Mouse (Mus musculus): ENCODE measurements at regions not wholly inside any gene's neighbourhood (a gene's known extent, or its start where the extent isn't known, plus 50 kb on each side); places are given as distances from the start of the nearest gene placed in this dataset.

- no peak for TF ChIP-seq CTCF (IDR thresholded peaks at IDR 0.05; ENCODE audit: low read depth)
- TF ChIP-seq EP300 (IDR thresholded peaks at IDR 0.05; ENCODE audit: low read depth), result no peak
These were observed 151.7 kb downstream of the Dmrta2 start for GRCm38 (mm10) chr4:110129518-110129917.
